In genomic region chr19:28926366-28926765, GRCm38 (mm10) we compare ENCODE assay signal across 19 mouse cellular contexts.
"Had no signal": no experiment of that assay in that cellular context is flagged by ENCODE, and none has a peak within 500 bp of the region (broad histone marks: within the 10 kb centered on the region; RNA-seq: fewer than 3 reads in every experiment).

No protein-coding gene starts in this region.

- DNase-seq: kidney, postnatal 10 days; kidney, postnatal 36 days; left cerebral cortex, postnatal 4 days; liver, postnatal 0 days; lung, embryonic 14.5 days; right cerebral cortex, adult 18-20 months; right cerebral cortex, postnatal 25 days; spleen, adult 18-20 months; thymus, postnatal 25 days had no signal

- H3K4me2 ChIP-seq: kidney, embryonic 15.5 days; limb, embryonic 12.5 days; limb, embryonic 15.5 days; liver, embryonic 11.5 days; lung, embryonic 14.5 days; midbrain, embryonic 13.5 days; stomach, embryonic 15.5 days had no signal

- H3K27me3 ChIP-seq: kidney, embryonic 15.5 days; limb, embryonic 12.5 days; limb, embryonic 15.5 days; midbrain, embryonic 13.5 days; stomach, embryonic 15.5 days had no signal

- H3K9me3 ChIP-seq: kidney, embryonic 15.5 days; limb, embryonic 12.5 days; limb, embryonic 15.5 days; midbrain, embryonic 13.5 days; stomach, embryonic 15.5 days had no signal

- ATAC-seq: liver, postnatal 0 days; lung, postnatal 0 days; midbrain, embryonic 13.5 days; midbrain, embryonic 16.5 days had no signal

- H3K4me3 ChIP-seq: kidney, embryonic 15.5 days; limb, embryonic 12.5 days; limb, embryonic 15.5 days; midbrain, embryonic 13.5 days; stomach, embryonic 15.5 days had no signal

- H3K4me1 ChIP-seq: limb, embryonic 12.5 days; limb, embryonic 15.5 days; midbrain, embryonic 13.5 days; stomach, embryonic 15.5 days had no signal

- H3K36me3 ChIP-seq: kidney, embryonic 15.5 days; limb, embryonic 12.5 days; limb, embryonic 15.5 days; midbrain, embryonic 13.5 days; stomach, embryonic 15.5 days had no signal

- H3K9ac ChIP-seq: kidney, embryonic 15.5 days; limb, embryonic 12.5 days; limb, embryonic 15.5 days; liver, embryonic 14.5 days; liver, postnatal 0 days; lung, embryonic 14.5 days; midbrain, embryonic 13.5 days; stomach, embryonic 15.5 days had no signal

- H3K27ac ChIP-seq: kidney, embryonic 15.5 days; limb, embryonic 12.5 days; limb, embryonic 15.5 days; liver, embryonic 14.5 days; macrophage; midbrain, embryonic 13.5 days; stomach, embryonic 15.5 days had no signal
